Mouse (Mus musculus): ENCODE data around the gene Slc6a19.
"Not testable (repeated sequence)": the region's sequence is repeated elsewhere in the genome, so short reads cannot be mapped to it uniquely, and the experiment has no call there.

The Slc6a19 gene

DNA sequence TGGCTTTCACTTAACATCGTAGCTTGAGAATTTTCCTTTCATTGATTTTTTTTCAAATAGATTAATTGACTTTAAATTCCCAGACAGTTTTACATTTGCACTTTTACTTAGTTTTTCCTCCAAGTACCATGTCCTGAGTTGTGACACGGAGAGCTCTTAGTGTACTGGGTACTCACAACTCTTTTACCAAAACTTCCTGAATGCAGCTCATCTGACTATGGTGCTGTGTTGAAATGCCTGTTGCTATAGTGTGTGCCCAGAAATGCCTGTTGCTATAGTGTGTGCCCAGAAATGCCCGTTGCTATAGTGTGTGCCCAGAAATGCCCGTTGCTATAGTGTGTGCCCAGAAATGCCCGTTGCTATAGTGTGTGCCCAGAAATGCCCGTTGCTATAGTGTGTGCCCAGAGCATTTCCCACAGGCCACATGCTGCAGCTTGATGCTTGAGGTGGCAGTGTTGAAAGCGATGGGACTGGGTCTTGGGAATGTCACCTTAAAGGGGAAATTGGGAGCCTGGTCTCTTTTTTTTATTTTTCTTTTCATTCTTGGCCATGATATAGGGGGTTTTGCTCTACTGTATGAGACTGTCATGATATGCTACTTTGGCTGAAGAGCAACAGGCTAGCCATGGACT is at the start of gene Slc6a19:
Slc6a19 (minus strand) TSS at position 172 of the 632 bp plus-strand sequence.
- DNase-seq = no peak

DNA sequence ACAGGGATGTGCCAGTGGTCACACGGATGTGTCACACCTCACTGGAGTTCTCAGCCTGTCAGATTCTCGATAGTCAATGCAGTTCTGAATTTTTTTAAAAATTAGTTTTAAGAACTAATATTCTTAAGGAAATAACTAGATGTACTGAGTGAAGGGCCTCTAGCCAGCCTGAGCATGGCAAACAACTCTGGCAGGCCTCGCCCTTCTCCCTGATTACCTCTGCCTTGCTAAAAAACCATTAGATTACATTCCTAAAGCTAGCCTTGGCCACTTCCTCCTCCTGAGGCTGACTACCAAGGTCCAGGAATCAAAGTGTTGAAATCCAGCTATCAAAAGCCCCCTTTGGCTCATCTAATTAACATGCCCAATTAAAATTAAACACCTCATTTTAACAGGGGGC is 46.6 kb upstream of the Slc6a19 start:
- no peak for DNase-seq

DNA sequence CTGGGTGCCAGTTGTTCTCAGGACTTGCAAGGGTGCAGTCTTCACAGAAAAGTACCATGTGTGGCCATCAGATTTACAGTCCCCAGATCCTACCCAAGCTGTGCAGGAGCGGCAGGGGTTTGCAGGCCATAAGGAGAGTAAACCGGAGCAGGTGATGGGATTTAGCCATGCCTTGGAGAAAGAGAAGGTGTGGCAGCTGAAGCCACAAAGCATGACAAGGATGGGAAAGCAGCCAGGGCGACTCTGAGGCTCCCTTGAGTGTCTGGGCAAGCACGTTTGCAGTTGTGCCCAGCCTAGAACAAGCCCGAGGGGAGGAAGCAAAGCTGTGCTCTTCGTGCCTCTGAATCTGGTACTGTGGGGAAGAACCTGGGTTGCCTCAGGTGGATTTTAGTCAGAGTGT is 45.8 kb upstream of the Slc6a19 start:
- no peak for DNase-seq

- DNase-seq = no peak
Observed at GRCm38 (mm10) chr13:73748663-73749440, 44.2 kb upstream of the Slc6a19 start.

GRCm38 (mm10) chr13:73743662-73744061 is 39.0 kb upstream of the Slc6a19 start:
- DNase-seq = no peak

GRCm38 (mm10) chr13:73742944-73743343 is 38.3 kb upstream of the Slc6a19 start:
- no peak for DNase-seq

DNA sequence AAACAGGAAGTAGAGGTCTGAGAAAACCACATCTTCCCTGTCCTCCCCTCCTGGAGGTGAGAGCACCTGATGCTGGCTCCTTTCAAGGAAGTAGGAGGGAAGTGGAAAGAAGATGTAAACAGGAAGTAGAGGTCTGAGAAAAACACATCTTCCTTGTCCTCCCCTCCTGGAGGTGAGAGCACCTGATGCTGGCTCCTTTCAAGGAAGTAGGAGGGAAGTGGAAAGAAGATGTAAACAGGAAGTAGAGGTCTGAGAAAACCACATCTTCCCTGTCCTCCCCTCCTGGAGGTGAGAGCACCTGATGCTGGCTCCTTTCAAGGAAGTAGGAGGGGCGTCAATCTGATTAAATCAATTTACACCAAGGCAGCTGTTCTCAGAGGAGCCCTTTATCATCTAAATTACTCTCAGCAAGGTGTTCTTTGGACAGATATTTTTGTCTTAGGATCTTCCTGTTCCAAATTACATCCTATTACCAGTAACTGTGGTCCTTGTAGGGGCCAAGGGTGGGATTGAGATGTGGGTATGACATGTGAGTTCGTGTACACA is 35.8 kb upstream of the Slc6a19 start:
- DNase-seq = not testable (repeated sequence)

DNA sequence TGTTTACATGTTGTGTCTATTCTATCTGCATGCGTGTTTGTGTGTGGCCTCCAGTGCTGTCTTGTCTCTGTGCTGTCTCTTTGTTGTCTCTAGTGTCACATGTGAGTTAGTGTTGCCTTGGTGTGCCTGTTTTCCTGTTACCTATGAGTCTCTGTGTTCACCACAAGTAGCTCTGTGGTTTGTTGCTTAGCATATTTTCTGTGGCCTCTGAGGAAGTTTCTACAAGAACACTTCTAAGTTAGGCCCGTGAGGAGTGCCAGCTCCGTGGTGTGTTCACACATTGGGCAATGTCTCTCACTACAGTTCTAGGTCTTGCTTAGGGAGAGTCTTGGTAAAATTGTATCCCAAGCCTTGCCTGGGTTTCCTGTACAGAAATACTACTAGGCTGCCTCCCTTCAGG is 32.3 kb upstream of the Slc6a19 start:
- DNase-seq = no peak

GRCm38 (mm10) chr13:73735928-73736327 is 31.3 kb upstream of the Slc6a19 start:
- no peak for DNase-seq

GRCm38 (mm10) chr13:73735270-73735669 is 30.6 kb upstream of the Slc6a19 start:
- DNase-seq = no peak

DNA sequence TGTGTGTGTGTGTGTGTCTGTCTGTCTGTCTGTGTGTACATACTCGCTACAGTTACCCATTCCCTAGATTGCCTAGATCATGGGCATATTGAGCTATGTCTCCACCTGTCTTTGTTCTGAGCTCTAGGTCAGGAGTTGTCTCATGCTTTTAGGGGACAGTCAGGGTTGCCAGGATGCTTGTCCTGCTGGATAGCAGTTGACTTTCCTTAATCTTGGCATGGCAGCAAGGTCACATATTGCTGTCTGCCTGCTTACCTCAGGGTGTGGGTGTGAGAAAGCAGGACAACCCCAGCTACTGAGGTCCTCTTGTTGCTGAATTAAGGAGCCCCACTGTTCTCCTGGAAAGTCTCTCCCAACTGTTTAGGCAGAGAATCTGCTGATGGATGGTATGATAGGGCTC is 29.7 kb upstream of the Slc6a19 start:
- no peak for DNase-seq

DNA sequence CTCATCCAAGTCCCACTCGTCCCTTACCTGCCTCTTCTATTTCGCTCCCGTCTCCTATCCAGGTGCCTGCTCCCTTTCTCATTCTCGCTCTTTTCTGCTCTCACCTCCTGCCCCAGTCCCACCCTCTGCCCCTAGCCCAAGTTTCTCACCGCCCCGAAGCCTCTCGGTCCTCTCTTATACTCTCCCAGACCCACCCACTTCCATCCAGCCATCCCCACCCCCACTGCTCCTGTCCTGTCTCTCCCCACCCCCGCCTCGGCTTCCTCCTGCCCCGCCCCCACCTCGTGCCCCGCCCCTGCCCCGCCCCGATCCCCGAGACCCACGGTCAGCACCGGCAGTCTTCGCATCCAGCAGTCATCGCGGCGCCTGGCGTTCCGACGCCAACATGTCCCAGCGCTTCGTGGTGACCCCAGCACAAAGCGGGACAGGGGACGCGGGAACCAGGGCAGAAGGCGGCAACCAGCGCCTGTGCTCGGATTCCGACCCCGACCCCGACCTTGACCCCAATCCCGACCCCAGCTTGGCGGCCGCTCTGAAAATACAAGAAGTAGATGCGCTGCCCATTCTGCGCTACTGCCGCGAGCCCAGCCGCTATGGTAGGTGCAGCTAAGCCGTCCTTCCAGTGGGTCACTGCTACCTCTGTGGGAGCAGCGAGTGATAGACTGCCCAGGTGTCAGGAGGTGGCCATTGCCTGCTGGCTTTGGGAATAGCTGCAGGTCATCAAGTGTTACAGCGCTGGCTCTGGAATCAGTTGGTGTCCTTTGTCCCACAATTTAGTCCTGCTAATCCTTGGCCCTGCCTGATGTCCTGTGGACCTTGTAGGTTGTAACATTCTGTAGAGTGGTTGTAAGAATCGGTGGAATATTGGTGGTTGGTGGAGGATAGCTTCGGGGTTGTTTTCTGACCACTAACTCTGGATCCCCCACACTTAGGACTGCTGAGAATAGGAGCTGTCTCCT is 28.4 kb upstream of the Slc6a19 start, which contains the start of gene Slc12a7:
Slc12a7 (plus strand) TSS at position 353 of the 959 bp plus-strand sequence.
- no peak for DNase-seq

DNA sequence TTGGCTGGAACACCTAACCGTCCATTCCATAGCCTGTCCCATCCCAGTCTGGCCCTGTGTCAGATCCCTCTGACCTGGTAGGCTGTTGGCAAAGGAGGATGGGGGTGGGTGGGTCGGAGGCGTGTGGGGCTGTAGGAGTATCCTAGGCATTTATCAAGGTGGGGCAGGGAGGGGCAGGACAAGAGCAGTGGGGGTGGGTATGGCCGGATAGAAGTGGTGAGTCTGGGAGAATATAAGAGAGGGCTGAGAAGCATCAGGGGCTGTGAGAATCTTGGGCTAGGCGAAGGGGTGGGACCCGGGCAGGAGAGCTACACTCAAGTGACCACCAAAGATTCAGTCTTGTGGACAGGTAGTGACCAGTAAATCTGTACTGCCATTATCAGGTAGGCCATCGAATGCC is 27.6 kb upstream of the Slc6a19 start:
- no peak for DNase-seq

DNA sequence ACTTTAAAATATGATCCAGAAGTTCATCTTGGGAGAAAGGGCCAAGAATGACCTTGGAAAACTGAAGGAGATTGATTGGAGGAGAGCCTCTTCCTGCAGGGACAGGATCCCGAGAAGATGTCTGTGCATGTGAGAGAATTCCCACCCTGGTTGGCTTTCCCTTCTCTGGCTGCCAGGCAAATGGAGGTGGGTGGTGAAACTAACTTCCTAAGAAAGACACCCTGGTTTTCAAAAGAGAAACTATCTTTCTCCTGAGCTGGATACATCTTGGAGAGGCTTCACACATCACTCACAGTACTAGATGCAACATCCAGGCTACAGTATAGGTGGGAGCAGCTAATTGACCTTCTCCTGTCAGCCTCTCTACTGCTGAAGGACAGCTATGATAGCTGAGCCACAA is 26.2 kb upstream of the Slc6a19 start:
- DNase-seq = no peak

GRCm38 (mm10) chr13:73728633-73729032 is 24.0 kb upstream of the Slc6a19 start:
- DNase-seq = no peak

DNA sequence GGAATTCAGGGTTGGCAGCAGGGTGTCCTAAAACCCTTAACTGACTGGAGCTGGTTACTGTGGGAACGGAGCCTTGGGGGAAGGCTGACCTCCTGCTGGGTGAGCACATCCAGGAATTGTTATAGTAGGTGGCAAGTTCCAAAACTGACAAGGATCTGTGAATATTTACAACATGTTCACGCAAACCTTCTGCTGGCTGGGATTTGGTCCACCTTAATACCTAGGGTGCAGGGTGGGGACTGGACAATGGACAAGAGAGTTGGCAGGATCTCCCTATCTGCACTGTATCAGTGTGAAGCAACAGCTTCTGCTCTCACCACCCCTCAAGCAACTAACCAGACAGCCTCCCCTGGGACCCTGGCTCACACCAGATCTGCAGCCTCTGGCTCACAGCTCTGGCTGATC is 23.0 kb upstream of the Slc6a19 start:
- DNase-seq = no peak

GRCm38 (mm10) chr13:73725315-73725714 is 20.6 kb upstream of the Slc6a19 start:
- no peak for DNase-seq

GRCm38 (mm10) chr13:73723081-73723668 is 18.5 kb upstream of the Slc6a19 start:
- no peak for DNase-seq

- DNase-seq = no peak
Observed at GRCm38 (mm10) chr13:73720241-73720640, 15.6 kb upstream of the Slc6a19 start.

DNA sequence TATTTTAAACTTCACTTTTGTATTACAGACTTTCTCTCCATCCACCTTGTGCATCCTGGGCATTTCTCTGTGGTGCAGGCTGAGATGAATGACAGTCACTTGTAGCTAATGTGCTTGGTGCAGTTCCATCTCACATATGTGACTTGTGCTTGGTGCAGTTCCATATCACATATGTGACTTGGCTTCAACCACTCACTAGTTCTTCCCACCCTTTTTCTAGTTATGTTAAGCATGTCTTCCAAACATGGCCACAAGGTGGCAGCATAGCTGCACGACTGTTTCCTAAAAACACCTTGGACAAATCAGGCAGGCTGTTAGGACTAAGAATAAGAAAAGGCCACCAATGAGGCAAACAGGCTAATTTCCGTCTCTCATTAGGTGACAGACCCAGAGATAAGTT is 13.6 kb upstream of the Slc6a19 start:
- peak; percentile 64 to 80 for DNase-seq

DNA sequence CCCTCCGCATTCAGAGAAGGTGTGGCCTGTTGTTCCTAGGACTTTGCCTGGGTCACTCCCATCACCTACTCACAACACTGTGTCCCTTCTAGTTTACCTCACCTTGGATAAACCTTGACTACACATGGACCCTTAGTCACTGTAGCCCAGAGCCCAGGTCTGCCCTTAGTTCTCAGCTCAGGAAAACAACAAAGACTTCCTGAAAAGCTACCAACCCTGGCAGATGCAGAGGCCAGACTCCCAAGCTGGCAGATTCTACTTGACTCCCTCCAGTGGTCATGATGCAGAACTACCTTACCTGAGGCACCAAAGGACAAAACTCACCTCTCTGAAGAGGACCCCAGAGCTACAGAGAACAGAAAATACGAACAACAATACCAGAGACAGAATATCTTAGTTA is 9.4 kb upstream of the Slc6a19 start:
- DNase-seq = no peak

GRCm38 (mm10) chr13:73713204-73713603 is 8.5 kb upstream of the Slc6a19 start:
- no peak for DNase-seq

GRCm38 (mm10) chr13:73712228-73712627 is 7.6 kb upstream of the Slc6a19 start:
- no peak for DNase-seq
